Mouse (Mus musculus): ENCODE measurements around the gene Prl7a1.

Gene Prl7a1

GRCm38 (mm10) chr13:27642393-27642792 is at the start of gene Prl7a1:
Gene Prl7a1 (minus strand): TSS chr13:27642493.
- CTCF ChIA-PET: no interaction called here
- POLR2A ChIA-PET: no interaction called here

GRCm38 (mm10) chr13:27667936-27668335 is 25.6 kb upstream of the Prl7a1 start, which contains the start of gene Prl7a2:
Gene Prl7a2 (minus strand): TSS chr13:27668036.
- ChIA-PET CTCF (no interaction called here), POLR2A (no interaction called here)

- ChIA-PET CTCF (no interaction called here), POLR2A (no interaction called here)
Measured at GRCm38 (mm10) chr13:27660747-27661146, 18.5 kb upstream of the Prl7a1 start.

- ChIA-PET CTCF (no interaction called here), POLR2A (no interaction called here)
Measured at GRCm38 (mm10) chr13:27610482-27610881, 31.8 kb downstream of the Prl7a1 start, which contains the start of gene Prl7b1. Gene Prl7b1 (minus strand): TSS chr13:27610582.
